Mouse (Mus musculus): ENCODE measurements around the gene Rbp1. TPM values are rescaled to one million over a fixed set of nuclear protein-coding genes. Genes with fewer than 3 reads are reported as not detected.

The Rbp1 gene
- polyA plus RNA-seq, 1 experiment from 2014 or later, result 26.1 TPM

- H3K27ac ChIP-seq (replicated peaks; ENCODE audit: low read depth, low read length), result no peak overlapping the region
- no peaks in the 10 kb centered on the region for H3K27me3 ChIP-seq (ENCODE audit: control insufficient read depth, insufficient read depth, low read length)
- H3K4me1 ChIP-seq (ENCODE audit: control insufficient read depth, insufficient read depth, low read length), result no peaks in the 10 kb centered on the region
- 71% methylated on average over 4 of the region's 4 CpGs for WGBS
- no peaks in the 10 kb centered on the region for H3K36me3 ChIP-seq (ENCODE audit: control insufficient read depth, insufficient read depth, low read length)
- no peaks in the 10 kb centered on the region for H3K9me3 ChIP-seq (ENCODE audit: control insufficient read depth, low read length)
- no peak overlapping the region for H3K4me2 ChIP-seq (ENCODE audit: low read length)
- ATAC-seq (ENCODE audit: low FRiP score, low TSS enrichment), result no peak
- H3K4me3 ChIP-seq (replicated peaks; ENCODE audit: low read depth, low read length), result no peak overlapping the region
- DNase-seq, result no peak
- no peak overlapping the region for H3K9ac ChIP-seq (replicated peaks; ENCODE audit: low read length)
Observed at GRCm38 (mm10) chr9:98393496-98393895, 29.3 kb upstream of the Rbp1 start.

- no peaks in the 10 kb centered on the region for H3K9me3 ChIP-seq (ENCODE audit: control insufficient read depth, low read length)
- no peak overlapping the region for H3K4me3 ChIP-seq (replicated peaks; ENCODE audit: low read depth, low read length)
- no peak overlapping the region for H3K27ac ChIP-seq (replicated peaks; ENCODE audit: low read depth, low read length)
- DNase-seq (no peak), ATAC-seq (ENCODE audit: low FRiP score, low TSS enrichment) (no peak)
- no peaks in the 10 kb centered on the region for H3K36me3 ChIP-seq (ENCODE audit: control insufficient read depth, insufficient read depth, low read length)
- H3K4me1 ChIP-seq (ENCODE audit: control insufficient read depth, insufficient read depth, low read length), result no peaks in the 10 kb centered on the region
- whole genome bisulfite sequencing, result 87% methylated on average over 6 of the region's 6 CpGs
- no peak overlapping the region for H3K9ac ChIP-seq (replicated peaks; ENCODE audit: low read length)
- H3K27me3 ChIP-seq (ENCODE audit: control insufficient read depth, insufficient read depth, low read length), result no peaks in the 10 kb centered on the region
- H3K4me2 ChIP-seq (ENCODE audit: low read length), result no peak overlapping the region
Observed at GRCm38 (mm10) chr9:98397211-98397610, 25.6 kb upstream of the Rbp1 start.

- DNase-seq, result no peak
- H3K9ac ChIP-seq (replicated peaks; ENCODE audit: low read length), result no peak overlapping the region
- no peak overlapping the region for H3K4me3 ChIP-seq (replicated peaks; ENCODE audit: low read depth, low read length)
- no peak overlapping the region for H3K4me2 ChIP-seq (ENCODE audit: low read length)
- no peaks in the 10 kb centered on the region for H3K36me3 ChIP-seq (ENCODE audit: control insufficient read depth, insufficient read depth, low read length)
- no peaks in the 10 kb centered on the region for H3K9me3 ChIP-seq (ENCODE audit: control insufficient read depth, low read length)
- no peaks in the 10 kb centered on the region for H3K4me1 ChIP-seq (ENCODE audit: control insufficient read depth, insufficient read depth, low read length)
- WGBS, result 90% methylated on average over 3 of the region's 3 CpGs
- no peak for ATAC-seq (ENCODE audit: low FRiP score, low TSS enrichment)
- no peaks in the 10 kb centered on the region for H3K27me3 ChIP-seq (ENCODE audit: control insufficient read depth, insufficient read depth, low read length)
- no peak overlapping the region for H3K27ac ChIP-seq (replicated peaks; ENCODE audit: low read depth, low read length)
Observed at GRCm38 (mm10) chr9:98397866-98398265, 24.9 kb upstream of the Rbp1 start.

DNA sequence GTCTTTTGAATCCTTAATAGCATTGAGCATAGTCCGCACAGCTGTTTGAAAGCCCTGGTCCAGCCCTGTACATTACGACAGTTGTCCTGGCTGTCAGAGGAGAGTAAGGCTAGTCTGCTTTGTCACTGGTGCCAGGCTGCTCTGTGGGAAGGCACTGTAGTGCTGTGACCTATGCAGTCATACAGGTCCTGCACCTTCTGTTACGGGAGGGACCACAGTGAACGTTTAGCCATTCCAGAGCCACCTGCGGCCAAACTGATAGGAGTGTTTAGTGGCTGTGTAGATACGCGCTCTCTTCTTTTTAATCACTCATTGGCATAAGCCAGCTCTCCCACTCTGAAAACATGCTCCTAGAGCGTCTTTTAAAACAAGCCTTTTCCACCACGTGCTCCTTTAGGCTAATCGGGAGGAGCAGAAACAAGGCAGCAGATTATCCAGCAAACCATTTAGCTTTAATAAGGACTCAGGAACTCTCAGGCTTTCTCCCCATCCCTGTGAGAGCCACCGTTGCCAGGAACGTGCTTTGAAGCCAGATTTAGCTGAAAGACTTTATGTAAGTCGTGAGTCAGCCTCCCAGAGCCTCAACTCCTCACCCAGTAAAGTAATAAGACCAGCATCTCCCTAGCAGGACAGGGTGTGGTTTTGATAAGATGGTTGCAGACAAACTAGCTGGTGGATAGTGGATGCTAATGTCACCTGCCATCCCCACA lies 22.4 kb upstream of the Rbp1 start:
- no peaks in the 10 kb centered on the region for H3K9me3 ChIP-seq (ENCODE audit: control insufficient read depth, low read length)
- WGBS, result 74% methylated on average over 13 of the region's 13 CpGs
- no peak overlapping the region for H3K4me3 ChIP-seq (replicated peaks; ENCODE audit: low read depth, low read length)
- H3K36me3 ChIP-seq (ENCODE audit: control insufficient read depth, insufficient read depth, low read length), result no peaks in the 10 kb centered on the region
- H3K27me3 ChIP-seq (ENCODE audit: control insufficient read depth, insufficient read depth, low read length), result no peaks in the 10 kb centered on the region
- peak; percentile 32 for DNase-seq
- ATAC-seq (ENCODE audit: low FRiP score, low TSS enrichment), result no peak
- no peaks in the 10 kb centered on the region for H3K4me1 ChIP-seq (ENCODE audit: control insufficient read depth, insufficient read depth, low read length)
- no peak overlapping the region for H3K4me2 ChIP-seq (ENCODE audit: low read length)
- H3K27ac ChIP-seq (replicated peaks; ENCODE audit: low read depth, low read length), result no peak overlapping the region
- no peak overlapping the region for H3K9ac ChIP-seq (replicated peaks; ENCODE audit: low read length)

GRCm38 (mm10) chr9:98401611-98402010 lies 21.1 kb upstream of the Rbp1 start:
- no peak overlapping the region for H3K4me3 ChIP-seq (replicated peaks; ENCODE audit: low read depth, low read length)
- H3K27ac ChIP-seq (replicated peaks; ENCODE audit: low read depth, low read length), result no peak overlapping the region
- no peaks in the 10 kb centered on the region for H3K4me1 ChIP-seq (ENCODE audit: control insufficient read depth, insufficient read depth, low read length)
- H3K27me3 ChIP-seq (ENCODE audit: control insufficient read depth, insufficient read depth, low read length), result no peaks in the 10 kb centered on the region
- no peaks in the 10 kb centered on the region for H3K36me3 ChIP-seq (ENCODE audit: control insufficient read depth, insufficient read depth, low read length)
- WGBS, result 86% methylated on average over 5 of the region's 5 CpGs
- no peak overlapping the region for H3K4me2 ChIP-seq (ENCODE audit: low read length)
- H3K9me3 ChIP-seq (ENCODE audit: control insufficient read depth, low read length), result no peaks in the 10 kb centered on the region
- no peak for ATAC-seq (ENCODE audit: low FRiP score, low TSS enrichment)
- no peak overlapping the region for H3K9ac ChIP-seq (replicated peaks; ENCODE audit: low read length)
- no peak for DNase-seq

DNA sequence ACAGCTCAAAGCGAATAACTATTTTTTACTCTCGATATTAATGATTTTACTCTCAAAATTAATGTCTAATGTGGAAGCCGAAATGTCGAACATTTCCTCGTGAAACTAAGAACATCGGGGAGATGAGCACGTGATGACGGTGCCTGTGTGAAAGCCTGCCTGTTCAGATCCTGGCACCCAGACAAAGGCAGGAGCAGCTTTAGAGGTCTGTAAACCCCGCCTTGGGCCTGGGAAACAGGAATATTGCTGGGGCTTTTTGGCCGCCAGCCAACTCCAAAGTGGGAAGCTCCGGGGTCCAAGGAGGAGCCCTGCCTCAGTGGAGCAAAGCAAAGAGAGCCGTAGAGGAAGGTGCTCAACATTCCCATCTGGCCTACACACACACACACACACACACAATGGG lies 15.0 kb upstream of the Rbp1 start:
- H3K27ac ChIP-seq (replicated peaks; ENCODE audit: low read depth, low read length), result no peak overlapping the region
- H3K4me1 ChIP-seq (ENCODE audit: control insufficient read depth, insufficient read depth, low read length), result no peaks in the 10 kb centered on the region
- no peaks in the 10 kb centered on the region for H3K27me3 ChIP-seq (ENCODE audit: control insufficient read depth, insufficient read depth, low read length)
- no peak for ATAC-seq (ENCODE audit: low FRiP score, low TSS enrichment)
- no peak overlapping the region for H3K9ac ChIP-seq (replicated peaks; ENCODE audit: low read length)
- no peak overlapping the region for H3K4me3 ChIP-seq (replicated peaks; ENCODE audit: low read depth, low read length)
- H3K9me3 ChIP-seq (ENCODE audit: control insufficient read depth, low read length), result no peaks in the 10 kb centered on the region
- H3K4me2 ChIP-seq (ENCODE audit: low read length), result no peak overlapping the region
- H3K36me3 ChIP-seq (ENCODE audit: control insufficient read depth, insufficient read depth, low read length), result no peaks in the 10 kb centered on the region
- WGBS, result 67% methylated on average over 12 of the region's 12 CpGs
- DNase-seq, result peak; percentile 44

DNA sequence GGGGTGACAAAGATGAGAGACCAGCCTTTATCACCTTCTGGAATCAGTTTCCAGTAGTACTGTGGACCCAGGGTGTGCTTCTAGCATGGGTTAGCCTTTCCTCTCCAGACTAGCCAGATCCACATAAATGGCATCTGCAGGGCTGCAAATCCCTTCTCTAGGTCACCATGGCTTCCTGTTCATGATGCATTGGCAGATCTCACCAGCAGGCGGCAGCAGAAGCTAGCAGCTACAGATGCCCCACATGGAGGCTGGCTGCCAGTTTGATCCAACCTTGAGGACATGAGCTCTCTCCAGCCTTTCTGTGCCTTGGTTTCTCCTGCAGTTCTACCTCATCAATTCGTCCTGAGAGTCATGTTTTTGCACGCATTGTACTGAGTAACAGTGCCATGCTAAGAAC lies 13.6 kb upstream of the Rbp1 start:
- WGBS, result 31% methylated on average over 3 of the region's 3 CpGs
- no peak overlapping the region for H3K27ac ChIP-seq (replicated peaks; ENCODE audit: low read depth, low read length)
- H3K36me3 ChIP-seq (ENCODE audit: control insufficient read depth, insufficient read depth, low read length), result no peaks in the 10 kb centered on the region
- H3K4me3 ChIP-seq (replicated peaks; ENCODE audit: low read depth, low read length), result no peak overlapping the region
- no peaks in the 10 kb centered on the region for H3K27me3 ChIP-seq (ENCODE audit: control insufficient read depth, insufficient read depth, low read length)
- no peak overlapping the region for H3K4me2 ChIP-seq (ENCODE audit: low read length)
- no peaks in the 10 kb centered on the region for H3K9me3 ChIP-seq (ENCODE audit: control insufficient read depth, low read length)
- ATAC-seq (ENCODE audit: low FRiP score, low TSS enrichment), result no peak
- H3K4me1 ChIP-seq (ENCODE audit: control insufficient read depth, insufficient read depth, low read length), result no peaks in the 10 kb centered on the region
- no peak overlapping the region for H3K9ac ChIP-seq (replicated peaks; ENCODE audit: low read length)
- peak; percentile 81 for DNase-seq

GRCm38 (mm10) chr9:98415427-98415826 lies 7.3 kb upstream of the Rbp1 start:
- Histone ChIP-seq H3K36me3 (ENCODE audit: control insufficient read depth, insufficient read depth, low read length) (no peaks in the 10 kb centered on the region), H3K9ac (replicated peaks; ENCODE audit: low read length) (no peak overlapping the region), H3K4me2 (ENCODE audit: low read length) (no peak overlapping the region), H3K27me3 (ENCODE audit: control insufficient read depth, insufficient read depth, low read length) (no peaks in the 10 kb centered on the region), H3K4me1 (ENCODE audit: control insufficient read depth, insufficient read depth, low read length) (no peaks in the 10 kb centered on the region), H3K9me3 (ENCODE audit: control insufficient read depth, low read length) (no peaks in the 10 kb centered on the region), H3K27ac (replicated peaks; ENCODE audit: low read depth, low read length) (no peak overlapping the region), H3K4me3 (replicated peaks; ENCODE audit: low read depth, low read length) (no peak overlapping the region)
- WGBS, result 79% methylated on average over 4 of the region's 4 CpGs
- DNase-seq, result no peak
- ATAC-seq (ENCODE audit: low FRiP score, low TSS enrichment), result no peak

DNA sequence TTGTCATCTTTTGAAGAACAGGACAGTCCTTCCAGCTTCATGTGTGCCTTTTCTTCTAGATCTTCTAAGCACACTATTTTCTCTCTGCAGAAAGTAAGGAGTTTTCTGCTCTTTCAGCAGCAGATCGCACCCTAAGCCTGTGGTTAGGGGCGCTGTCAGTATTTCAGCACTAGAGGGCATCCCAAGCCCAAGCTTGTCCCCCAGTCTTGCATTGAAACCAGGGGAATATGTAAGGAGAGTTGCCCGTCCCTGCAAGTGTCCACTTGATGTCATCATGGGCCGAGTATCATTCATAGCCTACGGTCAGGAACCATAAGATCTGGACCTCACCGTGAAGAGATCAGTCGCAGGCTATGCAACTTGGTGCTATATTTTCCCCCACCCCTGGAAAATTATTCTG lies 4.8 kb upstream of the Rbp1 start:
- no peak overlapping the region for H3K4me2 ChIP-seq (ENCODE audit: low read length)
- H3K9ac ChIP-seq (replicated peaks; ENCODE audit: low read length), result no peak overlapping the region
- WGBS, result 54% methylated on average over 7 of the region's 7 CpGs
- no peaks in the 10 kb centered on the region for H3K9me3 ChIP-seq (ENCODE audit: control insufficient read depth, low read length)
- no peak overlapping the region for H3K4me3 ChIP-seq (replicated peaks; ENCODE audit: low read depth, low read length)
- H3K36me3 ChIP-seq (ENCODE audit: control insufficient read depth, insufficient read depth, low read length), result no peaks in the 10 kb centered on the region
- no peak overlapping the region for H3K27ac ChIP-seq (replicated peaks; ENCODE audit: low read depth, low read length)
- ATAC-seq (ENCODE audit: low FRiP score, low TSS enrichment) (no peak), DNase-seq (peak; percentile 51)
- no peaks in the 10 kb centered on the region for H3K27me3 ChIP-seq (ENCODE audit: control insufficient read depth, insufficient read depth, low read length)
- H3K4me1 ChIP-seq (ENCODE audit: control insufficient read depth, insufficient read depth, low read length), result no peaks in the 10 kb centered on the region

Measured in midbrain, embryonic 14.5 days (tissue).